Mouse (Mus musculus): ENCODE results near the gene Xirp1. TPM values are rescaled to one million over a fixed set of nuclear protein-coding genes. Genes with fewer than 3 reads are reported as not detected.
"Not testable (repeated sequence)": the region's sequence is repeated elsewhere in the genome, so short reads cannot be mapped to it uniquely, and the experiment has no call there.

The Xirp1 gene
- polyA plus RNA-seq, 1 experiment from 2014 or later = 0.14 TPM

- no peaks in the 10 kb centered on the region for H3K36me3 ChIP-seq (ENCODE audit: control insufficient read depth, insufficient read depth)
- no peak overlapping the region for H3K27ac ChIP-seq (ENCODE audit: low read depth, low read length)
- ATAC-seq = no peak
- H3K9ac ChIP-seq (ENCODE audit: low read depth, low read length) = no peak overlapping the region
- no peak overlapping the region for H3K4me2 ChIP-seq (replicated peaks; ENCODE audit: low read depth)
- no peaks in the 10 kb centered on the region for H3K9me3 ChIP-seq (ENCODE audit: control insufficient read depth)
- H3K4me1 ChIP-seq (replicated peaks; ENCODE audit: control insufficient read depth, insufficient read depth, low read length) = no peaks in the 10 kb centered on the region
- WGBS = 74% methylated on average over 6 of the region's 6 CpGs
- no peak for TF ChIP-seq CTCF (IDR thresholded peaks at IDR 0.05; ENCODE audit: low read depth)
- no peak overlapping the region for H3K4me3 ChIP-seq (ENCODE audit: low read depth, low read length)
- H3K27me3 ChIP-seq (replicated peaks; ENCODE audit: control insufficient read depth, insufficient read depth, low read length) = peaks cover 5% of the 10 kb centered on the region; the same call in 1 of the 2 replicates
Measured at GRCm38 (mm10) chr9:120014828-120015227, 8.6 kb downstream of the Xirp1 start.

- Histone ChIP-seq H3K27ac (ENCODE audit: low read depth, low read length) (no peak overlapping the region), H3K27me3 (replicated peaks; ENCODE audit: control insufficient read depth, insufficient read depth, low read length) (no peaks in the 10 kb centered on the region; the same call in 1 of the 2 replicates), H3K9me3 (ENCODE audit: control insufficient read depth) (no peaks in the 10 kb centered on the region), H3K4me2 (replicated peaks; ENCODE audit: low read depth) (no peak overlapping the region), H3K4me1 (replicated peaks; ENCODE audit: control insufficient read depth, insufficient read depth, low read length) (no peaks in the 10 kb centered on the region), H3K9ac (ENCODE audit: low read depth, low read length) (no peak overlapping the region), H3K4me3 (ENCODE audit: low read depth, low read length) (no peak overlapping the region), H3K36me3 (ENCODE audit: control insufficient read depth, insufficient read depth) (no peaks in the 10 kb centered on the region)
- ATAC-seq = no peak
- 69% methylated on average over 11 of the region's 11 CpGs for WGBS
- no peak for TF ChIP-seq CTCF (IDR thresholded peaks at IDR 0.05; ENCODE audit: low read depth)
Measured at GRCm38 (mm10) chr9:120013251-120013820, 10.1 kb downstream of the Xirp1 start.

GRCm38 (mm10) chr9:120012781-120013180, 10.6 kb downstream of the Xirp1 start:
- H3K4me3 ChIP-seq (ENCODE audit: low read depth, low read length) = no peak overlapping the region
- 92% methylated on average over 5 of the region's 5 CpGs for WGBS
- no peak overlapping the region for H3K27ac ChIP-seq (ENCODE audit: low read depth, low read length)
- H3K4me2 ChIP-seq (replicated peaks; ENCODE audit: low read depth) = no peak overlapping the region
- ATAC-seq = no peak
- no peaks in the 10 kb centered on the region for H3K36me3 ChIP-seq (ENCODE audit: control insufficient read depth, insufficient read depth)
- no peaks in the 10 kb centered on the region for H3K4me1 ChIP-seq (replicated peaks; ENCODE audit: control insufficient read depth, insufficient read depth, low read length)
- H3K9me3 ChIP-seq (ENCODE audit: control insufficient read depth) = 0 out of 2 replicates have a peak, but pooled peaks cover 2% of the 10 kb centered on the region
- no peak for TF ChIP-seq CTCF (IDR thresholded peaks at IDR 0.05; ENCODE audit: low read depth)
- no peaks in the 10 kb centered on the region; the same call in 1 of the 2 replicates for H3K27me3 ChIP-seq (replicated peaks; ENCODE audit: control insufficient read depth, insufficient read depth, low read length)
- no peak overlapping the region for H3K9ac ChIP-seq (ENCODE audit: low read depth, low read length)

- ATAC-seq; H3K9ac ChIP-seq (ENCODE audit: low read depth, low read length); H3K27ac ChIP-seq (ENCODE audit: low read depth, low read length); H3K27me3 ChIP-seq (replicated peaks; ENCODE audit: control insufficient read depth, insufficient read depth, low read length); H3K4me2 ChIP-seq (replicated peaks; ENCODE audit: low read depth); H3K4me3 ChIP-seq (ENCODE audit: low read depth, low read length); H3K9me3 ChIP-seq (ENCODE audit: control insufficient read depth); H3K36me3 ChIP-seq (ENCODE audit: control insufficient read depth, insufficient read depth); H3K4me1 ChIP-seq (replicated peaks; ENCODE audit: control insufficient read depth, insufficient read depth, low read length): not testable (repeated sequence)
- 82% methylated on average over 6 of the region's 6 CpGs for WGBS
Measured at GRCm38 (mm10) chr9:120012161-120012560, 11.2 kb downstream of the Xirp1 start.

GRCm38 (mm10) chr9:120011533-120011932, 11.9 kb downstream of the Xirp1 start:
- H3K9ac ChIP-seq (ENCODE audit: low read depth, low read length) = no peak overlapping the region
- H3K27me3 ChIP-seq (replicated peaks; ENCODE audit: control insufficient read depth, insufficient read depth, low read length) = no peaks in the 10 kb centered on the region; the same call in 1 of the 2 replicates
- ATAC-seq = peak; percentile 46
- H3K27ac ChIP-seq (ENCODE audit: low read depth, low read length) = peak overlapping the region; percentile 41; the same call in 1 of the 2 replicates
- no peaks in the 10 kb centered on the region for H3K4me1 ChIP-seq (replicated peaks; ENCODE audit: control insufficient read depth, insufficient read depth, low read length)
- H3K9me3 ChIP-seq (ENCODE audit: control insufficient read depth) = 0 out of 2 replicates have a peak, but pooled peaks cover 2% of the 10 kb centered on the region
- no peaks in the 10 kb centered on the region for H3K36me3 ChIP-seq (ENCODE audit: control insufficient read depth, insufficient read depth)
- H3K4me3 ChIP-seq (ENCODE audit: low read depth, low read length) = peak overlapping the region; percentile 33
- peak; percentile 82 for TF ChIP-seq CTCF (IDR thresholded peaks at IDR 0.05; ENCODE audit: low read depth)
- H3K4me2 ChIP-seq (replicated peaks; ENCODE audit: low read depth) = peak overlapping the region; percentile 70
- 1% methylated on average over 10 of the region's 10 CpGs for WGBS

- H3K4me3 ChIP-seq (ENCODE audit: low read depth, low read length) = peak overlapping the region; percentile 33
- 2% methylated on average over 59 of the region's 60 CpGs for WGBS
- H3K9me3 ChIP-seq (ENCODE audit: control insufficient read depth) = 0 out of 2 replicates have a peak, but pooled peaks cover 2% of the 10 kb centered on the region
- peak; percentile 18; the same call in 1 of the 2 replicates for TF ChIP-seq CTCF (IDR thresholded peaks at IDR 0.05; ENCODE audit: low read depth)
- peak overlapping the region; percentile 70 for H3K4me2 ChIP-seq (replicated peaks; ENCODE audit: low read depth)
- peak overlapping the region; percentile 22; the same call in 1 of the 2 replicates for H3K9ac ChIP-seq (ENCODE audit: low read depth, low read length)
- H3K27ac ChIP-seq (ENCODE audit: low read depth, low read length) = peak overlapping the region; percentile 41
- peak; percentile 97 for ATAC-seq
- no peaks in the 10 kb centered on the region for H3K4me1 ChIP-seq (replicated peaks; ENCODE audit: control insufficient read depth, insufficient read depth, low read length)
- H3K36me3 ChIP-seq (ENCODE audit: control insufficient read depth, insufficient read depth) = no peaks in the 10 kb centered on the region
- no peaks in the 10 kb centered on the region; the same call in 1 of the 2 replicates for H3K27me3 ChIP-seq (replicated peaks; ENCODE audit: control insufficient read depth, insufficient read depth, low read length)
Measured at GRCm38 (mm10) chr9:120010781-120011511, 12.5 kb downstream of the Xirp1 start.

Measured in intestine, postnatal 0 days (tissue).